Mouse (Mus musculus): ENCODE measurements around the gene Gbgt1. TPM values are rescaled to one million over a fixed set of nuclear protein-coding genes. Genes with fewer than 3 reads are reported as not detected.

Gene Gbgt1
- polyA plus RNA-seq, 1 experiment from 2014 or later: 1.2 TPM

GRCm38 (mm10) chr2:28537634-28537920 lies 40.9 kb downstream of the Gbgt1 start:
- Histone ChIP-seq H3K4me1 (replicated peaks; ENCODE audit: control insufficient read depth, insufficient read depth) (peaks cover 28% of the 10 kb centered on the region), H3K4me3 (ENCODE audit: low read depth, low read length) (no peak overlapping the region), H3K4me2 (replicated peaks; ENCODE audit: low read depth) (0 out of 2 replicates have a peak overlapping the region, but pooled peaks have one; percentile 11), H3K27me3 (ENCODE audit: control insufficient read depth, insufficient read depth, low read length) (no peaks in the 10 kb centered on the region), H3K27ac (replicated peaks) (peak overlapping the region; percentile 69), H3K36me3 (ENCODE audit: control insufficient read depth, insufficient read depth, low read length) (peaks cover 5% of the 10 kb centered on the region; the same call in 1 of the 2 replicates), H3K9me3 (ENCODE audit: control insufficient read depth, low read length) (no peaks in the 10 kb centered on the region), H3K9ac (ENCODE audit: low read length) (peak overlapping the region; percentile 23; the same call in 1 of the 2 replicates)
- 37% methylated on average over 4 of the region's 4 CpGs for WGBS
- TF ChIP-seq CTCF (IDR thresholded peaks at IDR 0.05; ENCODE audit: low read depth): no peak
- TF ChIP-seq EP300 (optimal IDR thresholded peaks at IDR 0.05): no peak
- DNase-seq (ENCODE audit: low spot score) (no peak), ATAC-seq (ENCODE audit: low FRiP score, low TSS enrichment) (no peak)

- Histone ChIP-seq H3K27ac (replicated peaks) (peak overlapping the region; percentile 69), H3K4me3 (ENCODE audit: low read depth, low read length) (no peak overlapping the region), H3K27me3 (ENCODE audit: control insufficient read depth, insufficient read depth, low read length) (no peaks in the 10 kb centered on the region), H3K36me3 (ENCODE audit: control insufficient read depth, insufficient read depth, low read length) (peaks cover 7% of the 10 kb centered on the region), H3K4me2 (replicated peaks; ENCODE audit: low read depth) (no peak overlapping the region), H3K9ac (ENCODE audit: low read length) (peak overlapping the region; percentile 23), H3K9me3 (ENCODE audit: control insufficient read depth, low read length) (no peaks in the 10 kb centered on the region), H3K4me1 (replicated peaks; ENCODE audit: control insufficient read depth, insufficient read depth) (peaks cover 25% of the 10 kb centered on the region)
- WGBS: 67% methylated on average over 8 of the region's 8 CpGs
- DNase-seq (ENCODE audit: low spot score) (peak; percentile 51), ATAC-seq (ENCODE audit: low FRiP score, low TSS enrichment) (peak; percentile 13; the same call in 1 of the 2 replicates)
- TF ChIP-seq EP300 (optimal IDR thresholded peaks at IDR 0.05) (no peak), CTCF (IDR thresholded peaks at IDR 0.05; ENCODE audit: low read depth) (no peak)
Measured at GRCm38 (mm10) chr2:28537995-28538816, 41.5 kb downstream of the Gbgt1 start.

- no peak overlapping the region for H3K9ac ChIP-seq (ENCODE audit: low read length)
- no peak overlapping the region for H3K4me2 ChIP-seq (replicated peaks; ENCODE audit: low read depth)
- WGBS: no CpG with 5 or more reads among the region's 1 CpGs
Measured at GRCm38 (mm10) chr2:28538817-28539128, 42.1 kb downstream of the Gbgt1 start.

GRCm38 (mm10) chr2:28539206-28539605 lies 42.5 kb downstream of the Gbgt1 start:
- Histone ChIP-seq H3K9me3 (ENCODE audit: control insufficient read depth, low read length) (no peaks in the 10 kb centered on the region), H3K9ac (ENCODE audit: low read length) (peak overlapping the region; percentile 43), H3K4me3 (ENCODE audit: low read depth, low read length) (no peak overlapping the region), H3K27ac (replicated peaks) (peak overlapping the region; percentile 69), H3K4me2 (replicated peaks; ENCODE audit: low read depth) (peak overlapping the region; percentile 5; the same call in 1 of the 2 replicates), H3K27me3 (ENCODE audit: control insufficient read depth, insufficient read depth, low read length) (no peaks in the 10 kb centered on the region), H3K4me1 (replicated peaks; ENCODE audit: control insufficient read depth, insufficient read depth) (peaks cover 19% of the 10 kb centered on the region), H3K36me3 (ENCODE audit: control insufficient read depth, insufficient read depth, low read length) (peaks cover 11% of the 10 kb centered on the region)
- DNase-seq (ENCODE audit: low spot score): peak; percentile 63
- WGBS: 40% methylated on average over 7 of the region's 7 CpGs
- TF ChIP-seq CTCF (IDR thresholded peaks at IDR 0.05; ENCODE audit: low read depth) (no peak), EP300 (optimal IDR thresholded peaks at IDR 0.05) (no peak)
- ATAC-seq (ENCODE audit: low FRiP score, low TSS enrichment): peak; percentile 24; the same call in 1 of the 2 replicates

More at GRCm38 (mm10) chr2:28538817-28539128, 42.1 kb downstream of the Gbgt1 start:
- H3K36me3 ChIP-seq (ENCODE audit: control insufficient read depth, insufficient read depth, low read length): peaks cover 11% of the 10 kb centered on the region
- no peak for DNase-seq (ENCODE audit: low spot score)
- TF ChIP-seq CTCF (IDR thresholded peaks at IDR 0.05; ENCODE audit: low read depth): no peak
- TF ChIP-seq EP300 (optimal IDR thresholded peaks at IDR 0.05): no peak
- H3K9me3 ChIP-seq (ENCODE audit: control insufficient read depth, low read length): no peaks in the 10 kb centered on the region
- ATAC-seq (ENCODE audit: low FRiP score, low TSS enrichment): no peak
- H3K27ac ChIP-seq (replicated peaks): peak overlapping the region; percentile 69
- no peaks in the 10 kb centered on the region for H3K27me3 ChIP-seq (ENCODE audit: control insufficient read depth, insufficient read depth, low read length)
- peaks cover 23% of the 10 kb centered on the region for H3K4me1 ChIP-seq (replicated peaks; ENCODE audit: control insufficient read depth, insufficient read depth)
- no peak overlapping the region for H3K4me3 ChIP-seq (ENCODE audit: low read depth, low read length)

- Histone ChIP-seq H3K4me1 (replicated peaks; ENCODE audit: control insufficient read depth, insufficient read depth) (peaks cover 17% of the 10 kb centered on the region), H3K27ac (replicated peaks) (peak overlapping the region; percentile 69)
- WGBS: 62% methylated on average over 2 of the region's 2 CpGs
Measured at GRCm38 (mm10) chr2:28539949-28540348, 43.3 kb downstream of the Gbgt1 start.

GRCm38 (mm10) chr2:28540587-28541227 lies 44.0 kb downstream of the Gbgt1 start:
- Histone ChIP-seq H3K9ac (ENCODE audit: low read length) (no peak overlapping the region), H3K4me1 (replicated peaks; ENCODE audit: control insufficient read depth, insufficient read depth) (peaks cover 17% of the 10 kb centered on the region), H3K27me3 (ENCODE audit: control insufficient read depth, insufficient read depth, low read length) (no peaks in the 10 kb centered on the region), H3K4me3 (ENCODE audit: low read depth, low read length) (no peak overlapping the region), H3K36me3 (ENCODE audit: control insufficient read depth, insufficient read depth, low read length) (peaks cover 21% of the 10 kb centered on the region), H3K9me3 (ENCODE audit: control insufficient read depth, low read length) (no peaks in the 10 kb centered on the region), H3K4me2 (replicated peaks; ENCODE audit: low read depth) (no peak overlapping the region), H3K27ac (replicated peaks) (peak overlapping the region; percentile 69; the same call in 1 of the 2 replicates)
- DNase-seq (ENCODE audit: low spot score) (no peak), ATAC-seq (ENCODE audit: low FRiP score, low TSS enrichment) (no peak)
- 82% methylated on average over 8 of the region's 8 CpGs for WGBS
- TF ChIP-seq EP300 (optimal IDR thresholded peaks at IDR 0.05): no peak
- TF ChIP-seq CTCF (IDR thresholded peaks at IDR 0.05; ENCODE audit: low read depth): no peak

More at GRCm38 (mm10) chr2:28539949-28540348, 43.3 kb downstream of the Gbgt1 start:
- no peaks in the 10 kb centered on the region for H3K27me3 ChIP-seq (ENCODE audit: control insufficient read depth, insufficient read depth, low read length)
- H3K9me3 ChIP-seq (ENCODE audit: control insufficient read depth, low read length): no peaks in the 10 kb centered on the region
- TF ChIP-seq EP300 (optimal IDR thresholded peaks at IDR 0.05) (no peak), CTCF (IDR thresholded peaks at IDR 0.05; ENCODE audit: low read depth) (no peak)
- H3K4me3 ChIP-seq (ENCODE audit: low read depth, low read length): no peak overlapping the region
- no peak overlapping the region for H3K4me2 ChIP-seq (replicated peaks; ENCODE audit: low read depth)
- ATAC-seq (ENCODE audit: low FRiP score, low TSS enrichment) (no peak), DNase-seq (ENCODE audit: low spot score) (no peak)
- H3K9ac ChIP-seq (ENCODE audit: low read length): peak overlapping the region; percentile 43; the same call in 1 of the 2 replicates
- H3K36me3 ChIP-seq (ENCODE audit: control insufficient read depth, insufficient read depth, low read length): peaks cover 16% of the 10 kb centered on the region

Measured in stomach, postnatal 0 days (tissue).